Mouse (Mus musculus): Measurements from ENCODE around the gene Rabggtb. TPM values are rescaled to one million over a fixed set of nuclear protein-coding genes. Genes with fewer than 3 reads are reported as not detected.
"Not testable (repeated sequence)": the region's sequence is repeated elsewhere in the genome, so short reads cannot be mapped to it uniquely, and the experiment has no call there.

The Rabggtb gene
- polyA plus RNA-seq, 1 experiment: 74.4 TPM

GRCm38 (mm10) chr3:153864636-153865429 lies 48.0 kb downstream of the Rabggtb start:
- DNase-seq (ENCODE audit: low spot score): no peak

- DNase-seq (ENCODE audit: low spot score): no peak
Measured at GRCm38 (mm10) chr3:153863816-153864215, 49.0 kb downstream of the Rabggtb start.

GRCm38 (mm10) chr3:153860392-153860791 lies 52.4 kb downstream of the Rabggtb start:
- not testable (repeated sequence) for DNase-seq (ENCODE audit: low spot score)

- no peak for DNase-seq (ENCODE audit: low spot score)
Measured at GRCm38 (mm10) chr3:153858350-153859001, 54.3 kb downstream of the Rabggtb start.

Other genes starting within 250 kb of the Rabggtb start
- 2.9 and 4.3 TPM in 2 replicates for gene St6galnac3, start 187.8 kb downstream of the Rabggtb start, polyA plus RNA-seq (2012; rRNA removed)
- gene Asb17, start 68.8 kb downstream of the Rabggtb start, polyA plus RNA-seq (2012; rRNA removed): 0.11 TPM in 1 of 2 replicates, not detected in the other
- gene Msh4, start 6.9 kb downstream of the Rabggtb start, polyA plus RNA-seq (2012; rRNA removed): 0.03 TPM in 1 of 2 replicates, not detected in the other
- gene Acadm, start 31.6 kb upstream of the Rabggtb start, polyA plus RNA-seq (2012; rRNA removed): 109 and 111 TPM in 2 replicates
- gene Slc44a5, start 60.4 kb upstream of the Rabggtb start, polyA plus RNA-seq (2012; rRNA removed): 0.09 and 0.12 TPM in 2 replicates

Data from urinary bladder, adult 2 months (tissue).